Mouse (Mus musculus) megakaryocyte, adult 5-6 weeks (primary cell): ENCODE results near the gene Med12. TPM values are rescaled to one million over a fixed set of nuclear protein-coding genes. Genes with fewer than 3 reads are reported as not detected.

Experiments
- total RNA-seq, 2 experiments: library from RNA; stranded (forward) in 1 of 2; stranded (reverse) in 1 of 2; fragments of 153-499, 151-499 nt in 1 of 2; fragments of 221-1000, 200-1000 nt in 1 of 2; gene quantifications; 2 replicates each; pipeline versions ENCODE4 v1.2.3 to v1.2.4; 2015 to 2017

The Med12 gene
- total RNA-seq, 2 experiments from 2014 or later = 28.7 to 46.8 TPM

Other genes with a start within 250 kb of the Med12 start
- 0.49 and 1.0 TPM in 2 replicates for gene Tex11, start 214.4 kb upstream of the Med12 start, total RNA-seq (2015)
- 0.48 and 0.69 TPM in 2 replicates for gene Tex11, start 214.4 kb upstream of the Med12 start, total RNA-seq (2017)
- not detected in 2 replicates for gene Slc7a3, start 188.0 kb upstream of the Med12 start, total RNA-seq (2015)
- gene Slc7a3, start 188.0 kb upstream of the Med12 start, total RNA-seq (2017) = not detected in 2 replicates
- gene Snx12, start 51.5 kb upstream of the Med12 start, total RNA-seq (2015) = 32.4 and 36.3 TPM in 2 replicates
- gene Snx12, start 51.5 kb upstream of the Med12 start, total RNA-seq (2017) = 56.2 and 57.1 TPM in 2 replicates
- gene Foxo4, start 19.5 kb upstream of the Med12 start, total RNA-seq (2015) = 2.6 and 3.0 TPM in 2 replicates
- gene Foxo4, start 19.5 kb upstream of the Med12 start, total RNA-seq (2017) = 8.2 and 9.2 TPM in 2 replicates
- 1.0 TPM in 1 of 2 replicates, not detected in the other for gene Gm614, start 10.0 kb upstream of the Med12 start, total RNA-seq (2015)
- gene Gm614, start 10.0 kb upstream of the Med12 start, total RNA-seq (2017) = not detected in 2 replicates
- 47.4 and 60.1 TPM in 2 replicates for gene Il2rg, start 5.8 kb upstream of the Med12 start, total RNA-seq (2015)
- 35.2 and 64.5 TPM in 2 replicates for gene Il2rg, start 5.8 kb upstream of the Med12 start, total RNA-seq (2017)
- gene Gm20489, start 5.0 kb upstream of the Med12 start, total RNA-seq (2015) = not detected in 2 replicates
- gene Gm20489, start 5.0 kb upstream of the Med12 start, total RNA-seq (2017) = not detected in 2 replicates
- gene Nlgn3, start 25.1 kb downstream of the Med12 start, total RNA-seq (2015) = 0.04 TPM in 1 of 2 replicates, not detected in the other
- not detected in 2 replicates for gene Nlgn3, start 25.1 kb downstream of the Med12 start, total RNA-seq (2017)
- gene Gjb1, start 102.3 kb downstream of the Med12 start, total RNA-seq (2015) = not detected in 2 replicates
- not detected in 2 replicates for gene Gjb1, start 102.3 kb downstream of the Med12 start, total RNA-seq (2017)
- 19.2 and 35.4 TPM in 2 replicates for gene Zmym3, start 146.8 kb downstream of the Med12 start, total RNA-seq (2015)
- 12.6 and 20.2 TPM in 2 replicates for gene Zmym3, start 146.8 kb downstream of the Med12 start, total RNA-seq (2017)
- gene Nono, start 155.3 kb downstream of the Med12 start, total RNA-seq (2015) = 190 and 195 TPM in 2 replicates
- 374 and 382 TPM in 2 replicates for gene Nono, start 155.3 kb downstream of the Med12 start, total RNA-seq (2017)
- gene Itgb1bp2, start 175.1 kb downstream of the Med12 start, total RNA-seq (2015) = 0.11 and 1.5 TPM in 2 replicates
- 0.29 and 1.2 TPM in 2 replicates for gene Itgb1bp2, start 175.1 kb downstream of the Med12 start, total RNA-seq (2017)